Comparison of ENCODE assay signal across 16 mouse cellular contexts in the genomic region with DNA sequence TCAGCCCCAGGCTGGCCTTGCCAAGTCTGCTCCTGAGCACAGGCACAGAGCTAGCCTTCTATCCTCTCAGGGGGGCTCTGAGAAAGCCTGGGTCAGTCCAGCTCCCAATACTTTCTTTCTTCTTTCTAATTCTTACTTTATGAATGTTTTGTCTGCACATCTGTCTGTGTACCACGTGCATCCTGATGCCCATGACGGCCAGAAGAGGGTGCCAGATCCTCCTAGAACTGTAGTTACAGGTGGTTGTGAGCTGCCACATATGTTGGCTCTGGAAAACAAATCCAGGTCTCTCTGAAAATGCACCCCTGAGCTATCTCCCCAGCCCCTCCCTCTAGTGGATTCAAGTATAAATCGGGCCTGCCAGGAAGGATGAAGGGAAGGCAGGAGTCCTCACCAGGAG. TPM values are rescaled to one million over a fixed set of nuclear protein-coding genes. Genes with fewer than 3 reads are reported as not detected.
DNase-seq lines count a peak whose midpoint lies in the region; ATAC-seq and TF ChIP-seq lines count a peak whose summit lies in the region.
"Had no signal": no experiment of that assay in that cellular context is flagged by ENCODE, and none has a peak within 500 bp of the region (broad histone marks: within the 10 kb centered on the region; RNA-seq: fewer than 3 reads in every experiment).

No protein-coding gene starts in this region.

- TF ChIP-seq POLR2A in lung, adult 2 months (IDR thresholded peaks at IDR 0.05; ENCODE audit: borderline replicate concordance, extremely low read depth, low read depth, low read length): no peak
- TF ChIP-seq POLR2A in ES-Bruce4 (IDR thresholded peaks at IDR 0.05; ENCODE audit: insufficient read depth, low read length): no peak

- TF ChIP-seq CTCF in gastrocnemius, adult 2 months (IDR thresholded peaks at IDR 0.05): peak; percentile 27; the same call in 1 of the 2 replicates
- TF ChIP-seq CTCF in lung, adult 2 months (IDR thresholded peaks at IDR 0.05; ENCODE audit: insufficient read depth, low read length): peak; percentile 29; the same call in 1 of the 2 replicates
- TF ChIP-seq CTCF in ES-Bruce4 (IDR thresholded peaks at IDR 0.05; ENCODE audit: low read depth, low read length): peak; percentile 63

- ATAC-seq in activated CD4-positive, CD25-positive, alpha-beta regulatory T cell, adult 4 months: no peak

- H3K4me1 ChIP-seq in lung, adult 2 months (ENCODE audit: control insufficient read depth, insufficient read depth, low read length): no peaks in the 10 kb centered on the region
- peaks cover 2% of the 10 kb centered on the region for H3K4me1 ChIP-seq in ES-Bruce4 (ENCODE audit: control insufficient read depth, insufficient read depth, low read length)
- H3K4me1 ChIP-seq: neural tube, embryonic 12.5 days had no signal

- H3K4me3 ChIP-seq in gastrocnemius, adult 2 months: no peak overlapping the region
- no peak overlapping the region for H3K4me3 ChIP-seq in lung, adult 2 months (replicated peaks; ENCODE audit: extremely low read depth, low read depth, low read length)
- H3K4me3 ChIP-seq in ES-Bruce4 (ENCODE audit: low read depth, low read length): no peak overlapping the region
- H3K4me3 ChIP-seq: embryonic facial prominence, embryonic 13.5 days; heart, embryonic 12.5 days; limb, embryonic 15.5 days; midbrain, embryonic 10.5 days; neural tube, embryonic 12.5 days had no signal

- H3K36me3 ChIP-seq in ES-Bruce4 (ENCODE audit: control insufficient read depth, insufficient read depth, low read length, poor library complexity, severe bottlenecking): no peaks in the 10 kb centered on the region
- H3K36me3 ChIP-seq: embryonic facial prominence, embryonic 13.5 days; heart, embryonic 12.5 days; midbrain, embryonic 10.5 days; neural tube, embryonic 12.5 days had no signal

- H3K9ac ChIP-seq in ES-Bruce4 (ENCODE audit: low read depth, poor library complexity, severe bottlenecking): no peak overlapping the region
- H3K9ac ChIP-seq: embryonic facial prominence, embryonic 13.5 days; heart, embryonic 12.5 days; hindbrain, embryonic 14.5 days; limb, embryonic 15.5 days; neural tube, embryonic 12.5 days had no signal

- intact Hi-C loops in gastrocnemius, adult 2 months (cut with DNase I): no loop called here

- WGBS in lung, adult 2 months: 64% methylated on average over 3 of the region's 3 CpGs

- H3K9me3 ChIP-seq in ES-Bruce4 (replicated peaks; ENCODE audit: control insufficient read depth, insufficient read depth, low read length, poor library complexity, severe bottlenecking): no peaks in the 10 kb centered on the region
- H3K9me3 ChIP-seq: embryonic facial prominence, embryonic 13.5 days; heart, embryonic 12.5 days; limb, embryonic 15.5 days; midbrain, embryonic 10.5 days; neural tube, embryonic 12.5 days had no signal

- no peak for TF ChIP-seq EP300 in ES-Bruce4 (IDR thresholded peaks at IDR 0.05; ENCODE audit: insufficient read depth, low read depth, low read length)

- H3K27me3 ChIP-seq in ES-Bruce4 (ENCODE audit: control insufficient read depth, insufficient read depth, low read length, poor library complexity, severe bottlenecking): no peaks in the 10 kb centered on the region
- H3K27me3 ChIP-seq: embryonic facial prominence, embryonic 13.5 days; limb, embryonic 15.5 days; neural tube, embryonic 12.5 days had no signal

- no peak for DNase-seq in gastrocnemius, adult 2 months
- DNase-seq in gastrocnemius, adult 8-10 months (ENCODE audit: low spot score in 2 of 2): no peak
- DNase-seq in lung, adult 2 months: no peak
- DNase-seq in lung, postnatal 4 days: no peak
- peak; percentile 40 for DNase-seq in induced T-regulatory cell, adult 2 months (ENCODE audit: low read depth)
- DNase-seq in heart, postnatal 4 days: no peak
- DNase-seq: cerebellum, adult 9-10 months; kidney, postnatal 14 days had no signal

- H3K27ac ChIP-seq in gastrocnemius, adult 2 months: no peak overlapping the region
- H3K27ac ChIP-seq in ES-Bruce4 (ENCODE audit: insufficient read depth, low read length): no peak overlapping the region
- H3K27ac ChIP-seq: embryonic facial prominence, embryonic 13.5 days; hindbrain, embryonic 14.5 days; limb, embryonic 15.5 days; midbrain, embryonic 10.5 days; neural tube, embryonic 12.5 days had no signal

RNA-seq across cellular contexts. Expression of gene Fem1b, which starts 52.1 kb away (rescaled TPM):
- total RNA-seq in gastrocnemius, adult 2 months (2021): 10 to 100 TPM; 13.6 to 15.8 TPM
- 10 to 100 TPM; 11.7 to 15.2 (median 13.0) TPM for total RNA-seq in gastrocnemius, adult 8-10 months (2022)
- polyA plus RNA-seq in lung, adult 2 months (2012; rRNA removed): 12.1 and 13.9 TPM in 2 replicates
- polyA plus RNA-seq in ES-Bruce4 (2011; ENCODE audit: insufficient read depth, insufficient read length, low read depth, missing spikeins): 189 and 201 TPM in 2 replicates
- polyA plus RNA-seq in activated CD4-positive, CD25-positive, alpha-beta regulatory T cell, adult 4 months (2017; shearing (Covaris generic)): 1 to 10 TPM; 3.6 TPM
- total RNA-seq in heart, postnatal 4 days (2021): 10 to 100 TPM; 40.3 to 41.6 TPM
